Mouse (Mus musculus) embryo, embryonic 10.5 days (tissue): ENCODE data around the gene Exosc8.
"Not testable (repeated sequence)": the region's sequence is repeated elsewhere in the genome, so short reads cannot be mapped to it uniquely, and the experiment has no call there.

Source experiments
- DNase-seq: peaks from one replicate; pipeline ENCODE4 v3.0.0-alpha.2; 2015; ENCODE audit warnings: low spot score

The Exosc8 gene

DNA sequence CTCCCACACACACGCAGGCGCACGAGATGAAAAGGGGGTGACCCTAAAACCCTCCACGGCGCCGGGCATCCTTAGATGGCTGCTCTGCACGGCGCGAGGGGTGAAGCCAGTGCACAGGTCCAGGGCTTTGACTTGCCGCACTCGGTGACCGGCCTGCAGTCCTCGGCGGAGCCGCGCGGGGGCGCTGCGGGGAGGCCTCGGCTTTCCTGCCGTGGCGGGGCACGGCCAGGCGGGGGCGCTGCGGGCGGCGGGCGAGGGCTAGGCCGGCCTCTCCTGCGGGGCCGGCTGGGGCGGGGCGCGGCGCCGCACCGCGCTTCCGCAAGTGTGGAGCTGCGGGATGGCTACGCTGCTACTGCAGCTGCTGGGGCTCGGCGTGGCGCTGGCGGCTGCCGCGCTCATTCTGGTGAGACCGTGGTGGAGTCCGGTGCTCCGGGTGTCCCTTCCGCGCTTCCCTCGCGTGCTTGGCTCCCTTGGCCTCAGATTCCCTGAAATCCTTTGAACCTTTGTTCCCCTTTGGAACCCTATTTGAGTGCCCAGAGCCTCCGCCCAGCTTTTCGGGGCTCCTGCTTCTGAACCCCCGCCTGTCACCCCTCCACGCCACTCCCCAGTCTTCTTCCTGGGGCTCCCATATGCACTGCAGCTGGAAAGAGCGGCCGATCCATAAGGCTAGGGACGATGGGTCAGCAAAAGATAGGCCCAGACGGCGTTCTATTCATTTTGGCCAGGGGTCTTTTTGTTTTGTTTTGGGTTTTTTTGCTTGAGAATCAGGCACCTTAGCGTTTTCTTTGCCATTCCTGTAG is at the start of gene Exosc8, which contains the start of gene Alg5:
Exosc8 (minus strand) TSS at position 147 of the 800 bp plus-strand sequence.
Alg5 (plus strand) TSS at position 293 of the 800 bp plus-strand sequence.
- peak; percentile 82 for DNase-seq

DNA sequence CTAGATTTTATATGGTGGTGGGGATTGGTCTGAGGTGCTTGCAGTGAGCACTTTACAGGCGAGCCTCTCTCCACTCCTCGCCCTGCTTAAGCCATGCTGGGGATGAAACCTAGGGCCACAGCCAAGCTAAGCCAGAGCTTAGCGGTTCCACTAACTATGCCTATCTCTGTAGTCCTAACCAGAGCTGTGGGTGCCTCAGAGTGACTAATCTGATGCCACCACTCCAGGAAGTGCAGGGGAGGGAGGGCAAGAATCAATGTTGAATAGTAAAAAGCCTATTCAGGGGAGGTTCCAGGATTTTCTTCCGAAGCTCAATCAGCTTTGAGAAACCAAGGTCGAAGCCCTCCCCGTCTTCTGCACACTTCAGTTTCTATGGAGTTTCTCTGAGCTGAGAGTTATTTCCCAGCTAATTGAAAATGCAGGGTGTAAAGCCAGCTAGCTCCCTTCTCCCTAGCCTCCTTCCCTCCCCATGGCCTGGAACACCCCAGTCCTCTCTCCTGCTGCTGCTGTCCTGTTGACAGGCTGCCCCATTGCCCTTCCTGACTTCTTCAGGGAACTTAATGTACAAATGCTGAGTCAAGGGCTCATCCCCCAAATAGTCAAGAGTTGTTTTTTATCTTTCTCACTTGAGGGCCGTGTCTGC is 40.9 kb upstream of the Exosc8 start:
- DNase-seq, result no peak

- no peak for DNase-seq
These were observed 38.4 kb upstream of the Exosc8 start for GRCm38 (mm10) chr3:54773613-54774012.

GRCm38 (mm10) chr3:54769349-54770275 is 34.4 kb upstream of the Exosc8 start:
- DNase-seq, result no peak

DNA sequence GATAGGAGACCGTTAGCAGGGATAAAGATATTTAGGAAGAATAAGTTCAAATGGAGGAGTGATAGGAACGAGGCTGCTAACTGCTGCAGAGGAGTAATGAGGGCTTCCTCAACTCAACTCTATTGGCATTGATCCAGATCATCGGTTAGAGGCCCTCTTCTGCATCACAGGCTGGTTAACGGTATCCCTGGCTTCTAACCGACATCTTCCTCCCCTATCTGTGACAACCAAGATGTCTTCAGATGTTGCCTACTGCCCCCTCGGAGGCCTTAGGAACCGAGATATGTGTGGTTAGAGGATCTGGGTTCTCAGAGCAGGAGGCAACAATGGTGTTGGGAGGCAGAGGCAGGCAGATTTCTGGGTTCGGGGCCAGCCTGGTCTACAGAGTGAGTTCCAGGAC is 33.4 kb upstream of the Exosc8 start:
- no peak for DNase-seq

DNA sequence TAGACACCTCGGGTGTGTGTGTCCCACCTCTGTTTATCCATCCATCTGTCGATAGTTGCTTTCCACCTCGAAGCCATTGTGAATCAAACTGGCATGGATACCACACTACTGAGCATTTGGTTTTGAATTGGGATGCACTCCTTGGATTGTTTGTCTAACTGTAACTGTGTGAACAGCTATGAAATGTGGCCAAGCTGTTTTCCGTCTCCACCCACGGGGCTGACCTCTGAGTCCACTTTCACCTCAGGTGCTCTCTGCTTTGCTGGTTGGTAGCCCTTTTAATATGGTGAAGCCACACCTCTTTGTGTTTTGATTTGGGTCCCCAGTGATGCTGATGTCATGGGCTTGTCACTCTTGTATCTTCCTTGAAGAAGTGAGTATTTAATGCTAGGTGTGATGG is 31.6 kb upstream of the Exosc8 start:
- no peak for DNase-seq

- DNase-seq, result no peak
These were observed 30.8 kb upstream of the Exosc8 start for GRCm38 (mm10) chr3:54766034-54766433.

GRCm38 (mm10) chr3:54765521-54765920 is 30.3 kb upstream of the Exosc8 start:
- DNase-seq, result not testable (repeated sequence)

GRCm38 (mm10) chr3:54764418-54764817 is 29.2 kb upstream of the Exosc8 start:
- DNase-seq, result peak; percentile 36

DNA sequence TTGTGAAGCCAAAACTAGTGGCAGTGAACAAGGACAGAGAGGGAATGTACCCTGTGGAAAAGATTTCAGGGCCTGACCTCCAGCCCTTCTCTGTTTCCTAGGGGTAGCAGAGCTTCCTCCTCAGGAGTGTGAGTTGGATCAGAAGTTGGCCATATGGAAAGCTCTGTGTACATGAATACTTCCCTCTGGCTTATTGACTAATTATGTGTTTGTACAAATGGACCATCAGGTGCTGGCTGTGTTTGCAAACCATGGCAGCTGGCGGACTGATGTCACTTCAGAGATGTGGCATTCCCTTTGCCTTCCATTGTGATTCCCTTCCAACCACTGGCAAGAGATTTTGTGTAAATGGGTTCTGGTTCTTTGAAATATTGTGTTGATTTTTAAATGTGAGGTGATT is 26.1 kb upstream of the Exosc8 start:
- DNase-seq, result no peak

DNA sequence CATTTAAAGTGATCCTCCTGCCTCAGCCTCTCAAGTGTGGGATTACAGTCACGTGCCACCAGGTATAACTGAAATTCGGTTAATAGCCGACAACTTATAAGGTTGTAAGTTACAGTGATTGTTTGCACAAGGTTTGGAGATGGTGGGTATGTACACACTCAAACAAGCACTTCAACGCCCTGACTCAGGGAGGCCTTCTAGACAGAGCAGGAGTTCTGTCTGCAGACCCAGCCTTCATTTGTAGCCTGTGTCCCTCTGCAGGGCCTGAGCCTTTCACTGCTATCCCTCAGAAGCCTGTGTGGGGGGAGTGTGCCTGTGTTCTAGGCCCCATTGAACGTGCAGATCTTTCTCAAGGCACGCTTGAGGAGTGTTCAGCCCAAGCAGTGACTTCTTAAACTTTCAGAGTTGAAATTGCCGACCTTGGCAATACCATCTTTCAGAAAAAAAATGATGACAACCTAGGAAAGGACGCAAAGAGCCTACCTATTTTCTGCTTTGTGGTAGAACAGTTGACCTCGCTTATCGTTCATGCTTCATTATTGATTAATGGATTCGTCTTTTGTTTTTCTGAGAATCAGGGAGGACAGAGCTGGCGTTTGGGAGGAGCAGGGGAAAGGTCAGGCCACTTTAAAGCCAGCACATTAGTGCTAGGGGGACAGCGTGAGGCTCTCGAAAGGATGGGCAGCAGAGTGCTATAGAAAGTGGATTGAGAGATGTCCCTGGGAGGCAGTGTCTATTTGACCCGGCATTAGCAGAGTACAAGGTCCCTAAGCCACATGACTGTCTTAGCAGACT is 25.3 kb upstream of the Exosc8 start:
- no peak for DNase-seq

DNA sequence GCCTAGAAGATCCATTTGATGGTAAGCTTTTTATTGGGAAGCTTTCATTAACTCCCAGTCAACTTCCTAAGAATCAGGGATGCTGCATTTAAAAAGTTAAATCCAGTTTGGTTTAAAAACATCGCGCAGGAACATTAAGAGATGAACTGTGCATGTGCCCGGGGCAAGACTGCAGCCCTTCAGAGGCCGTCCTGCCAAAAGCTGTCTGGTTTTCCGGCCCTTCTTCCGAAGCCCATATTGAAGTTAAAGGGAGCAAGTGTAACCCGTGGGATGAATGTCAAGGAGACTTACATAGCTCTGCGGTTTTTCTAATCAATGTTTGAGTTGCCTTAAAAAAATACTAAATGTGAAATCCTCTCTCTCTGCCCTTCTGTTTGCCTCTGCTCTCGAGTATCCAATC is 24.0 kb upstream of the Exosc8 start:
- DNase-seq, result no peak

- DNase-seq, result no peak
These were observed 22.3 kb upstream of the Exosc8 start for GRCm38 (mm10) chr3:54757446-54757845.

DNA sequence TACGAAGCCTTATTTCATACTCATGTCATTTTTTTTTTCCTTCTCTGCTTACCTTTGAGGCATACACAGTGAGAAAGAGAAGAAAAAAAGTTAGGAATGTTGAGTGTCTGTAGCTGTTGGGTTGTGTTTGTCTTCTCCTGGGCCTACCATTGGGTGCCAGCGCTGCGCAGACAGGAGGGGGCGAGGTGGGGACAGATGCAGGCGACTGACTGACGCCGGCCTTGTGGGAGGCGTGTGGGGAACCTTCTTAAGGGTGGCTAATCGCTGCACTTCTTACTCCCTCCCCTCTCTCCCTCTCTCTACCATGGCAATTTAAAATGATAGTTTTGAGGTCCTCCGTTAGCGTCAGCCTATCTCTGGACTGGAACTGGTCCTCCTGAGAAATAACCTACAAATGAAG is 20.9 kb upstream of the Exosc8 start:
- DNase-seq, result peak; percentile 46

GRCm38 (mm10) chr3:54755145-54756041 is 20.2 kb upstream of the Exosc8 start, which contains the start of gene Smad9:
Gene Smad9 (plus strand): TSS chr3:54755582.
- peak; percentile 57 for DNase-seq

GRCm38 (mm10) chr3:54753411-54753810 is 18.2 kb upstream of the Exosc8 start:
- no peak for DNase-seq

- DNase-seq, result peak; percentile 48
These were observed 10.6 kb upstream of the Exosc8 start for GRCm38 (mm10) chr3:54745799-54746198.

GRCm38 (mm10) chr3:54741965-54742364 is 6.8 kb upstream of the Exosc8 start:
- no peak for DNase-seq

GRCm38 (mm10) chr3:54737317-54737716 is 2.1 kb upstream of the Exosc8 start:
- DNase-seq, result no peak
